Mouse (Mus musculus): ENCODE measurements around the gene Igf1. TPM values are rescaled to one million over a fixed set of nuclear protein-coding genes. Genes with fewer than 3 reads are reported as not detected.

The Igf1 gene
- polyA plus RNA-seq, 1 experiment from 2014 or later, result 0.22 TPM

DNA sequence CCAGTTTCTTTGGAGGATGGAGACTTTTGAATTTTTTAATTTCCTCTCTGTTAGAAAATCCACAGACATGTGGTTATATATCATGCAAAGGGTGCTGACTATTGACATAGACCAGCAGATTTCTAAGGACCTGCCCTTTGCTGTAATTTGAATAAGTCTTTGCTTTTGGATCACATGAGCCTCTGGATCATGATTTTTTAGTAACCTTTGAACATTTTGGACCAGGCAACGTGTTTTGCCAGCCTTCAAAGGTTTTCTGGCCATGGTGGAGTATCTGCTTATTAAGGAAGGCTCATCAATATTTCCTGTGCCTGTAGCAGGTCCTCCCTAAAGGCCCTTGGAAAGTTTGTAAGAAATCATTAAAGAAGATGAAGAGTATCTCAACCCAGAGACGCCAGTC, 37.3 kb downstream of the Igf1 start:
- ATAC-seq (no peak), DNase-seq (ENCODE audit: low read depth, low spot score) (no peak)
- ChIA-PET POLR2A (no interaction called here), CTCF (no interaction called here)
- no peaks in the 10 kb centered on the region for H3K27me3 ChIP-seq
- TF ChIP-seq CTCF (IDR thresholded peaks at IDR 0.05), result no peak
- in situ Hi-C loops (cut with MboI; ENCODE audit: low pct_unique_long_range_greater_than_20kb), result no loop called here

GRCm38 (mm10) chr10:87897331-87897730, 39.3 kb downstream of the Igf1 start:
- H3K27me3 ChIP-seq, result no peaks in the 10 kb centered on the region
- in situ Hi-C loops (cut with MboI; ENCODE audit: low pct_unique_long_range_greater_than_20kb), result no loop called here
- no peak for DNase-seq (ENCODE audit: low read depth, low spot score)
- ChIA-PET CTCF (no interaction called here), POLR2A (no interaction called here)
- TF ChIP-seq CTCF (IDR thresholded peaks at IDR 0.05), result no peak
- no peak for ATAC-seq

DNA sequence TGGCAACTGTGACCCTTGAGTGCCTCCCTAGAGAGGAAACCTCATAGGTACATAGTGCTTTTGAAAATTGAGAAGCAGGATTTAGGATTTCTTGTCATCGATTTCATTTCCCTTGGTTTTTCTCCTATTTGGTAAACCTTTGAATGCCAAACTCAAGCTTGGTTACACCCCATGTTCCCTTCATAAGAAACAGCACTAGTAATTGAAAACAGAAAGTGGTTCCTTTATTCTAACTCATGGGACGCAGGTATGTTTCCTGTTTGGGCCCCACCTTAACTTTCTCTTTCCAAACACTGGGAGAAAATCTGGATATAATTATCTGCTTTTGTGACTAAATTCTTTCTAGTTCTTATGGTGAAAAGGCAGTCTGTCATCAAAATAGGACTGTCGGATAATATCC, 40.8 kb downstream of the Igf1 start:
- DNase-seq (ENCODE audit: low read depth, low spot score), result no peak
- TF ChIP-seq CTCF (IDR thresholded peaks at IDR 0.05), result no peak
- ATAC-seq, result no peak
- ChIA-PET CTCF (no interaction called here), POLR2A (no interaction called here)
- H3K27me3 ChIP-seq, result no peaks in the 10 kb centered on the region
- in situ Hi-C loops (cut with MboI; ENCODE audit: low pct_unique_long_range_greater_than_20kb), result no loop called here

- ATAC-seq, result no peak
- ChIA-PET POLR2A (no interaction called here), CTCF (no interaction called here)
- no peak for DNase-seq (ENCODE audit: low read depth, low spot score)
- TF ChIP-seq CTCF (IDR thresholded peaks at IDR 0.05), result no peak
- in situ Hi-C loops (cut with MboI; ENCODE audit: low pct_unique_long_range_greater_than_20kb), result no loop called here
- H3K27me3 ChIP-seq, result no peaks in the 10 kb centered on the region
Observed at GRCm38 (mm10) chr10:87901916-87902315, 43.9 kb downstream of the Igf1 start.

DNA sequence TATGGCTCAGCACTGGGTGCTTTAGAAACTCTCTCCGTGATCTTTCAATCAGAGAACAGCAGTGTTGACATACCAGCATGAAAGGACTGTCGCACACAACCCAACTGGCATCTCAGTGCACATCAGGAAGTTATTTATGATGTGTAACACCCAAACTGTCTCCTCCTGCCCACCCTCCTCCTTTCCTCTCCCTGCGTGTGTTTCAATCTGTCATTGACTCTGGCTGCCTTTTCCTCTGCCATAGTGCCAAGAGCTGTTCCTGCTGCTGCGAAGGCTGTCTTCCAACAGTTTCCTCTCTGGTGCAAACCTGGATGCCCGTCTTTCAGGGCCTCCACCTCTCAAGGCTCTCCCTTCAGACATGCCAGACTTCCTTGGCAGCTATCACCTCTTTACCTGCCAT, 46.3 kb downstream of the Igf1 start:
- in situ Hi-C loops (cut with MboI; ENCODE audit: low pct_unique_long_range_greater_than_20kb), result no loop called here
- ATAC-seq (no peak), DNase-seq (ENCODE audit: low read depth, low spot score) (no peak)
- no peaks in the 10 kb centered on the region for H3K27me3 ChIP-seq
- TF ChIP-seq CTCF (IDR thresholded peaks at IDR 0.05), result no peak
- POLR2A ChIA-PET, result no interaction called here
- CTCF ChIA-PET, result interaction anchor here (1.0 to 1.2 kb wide), 2 partner anchors 11 to 26 kb away, joined by 3 to 5 read pairs; no protein-coding TSS in a partner anchor

GRCm38 (mm10) chr10:87905087-87905486, 47.0 kb downstream of the Igf1 start:
- ChIA-PET CTCF (interaction anchor here (1.0 to 2.0 kb wide), 3 partner anchors 14 to 38 kb away, joined by 3 to 5 read pairs (median 4); no protein-coding TSS in a partner anchor), POLR2A (no interaction called here)
- DNase-seq (ENCODE audit: low read depth, low spot score) (no peak), ATAC-seq (no peak)
- no peaks in the 10 kb centered on the region for H3K27me3 ChIP-seq
- in situ Hi-C loops (cut with MboI; ENCODE audit: low pct_unique_long_range_greater_than_20kb), result no loop called here
- TF ChIP-seq CTCF (IDR thresholded peaks at IDR 0.05), result no peak

GRCm38 (mm10) chr10:87906121-87906520, 48.1 kb downstream of the Igf1 start:
- ATAC-seq (no peak), DNase-seq (ENCODE audit: low read depth, low spot score) (no peak)
- in situ Hi-C loops (cut with MboI; ENCODE audit: low pct_unique_long_range_greater_than_20kb), result no loop called here
- no peaks in the 10 kb centered on the region for H3K27me3 ChIP-seq
- ChIA-PET POLR2A (no interaction called here), CTCF (interaction anchor here (1.3 to 2.0 kb wide), 2 partner anchors 15 to 39 kb away, joined by 4 to 5 read pairs; no protein-coding TSS in a partner anchor)
- no peak for TF ChIP-seq CTCF (IDR thresholded peaks at IDR 0.05)

DNA sequence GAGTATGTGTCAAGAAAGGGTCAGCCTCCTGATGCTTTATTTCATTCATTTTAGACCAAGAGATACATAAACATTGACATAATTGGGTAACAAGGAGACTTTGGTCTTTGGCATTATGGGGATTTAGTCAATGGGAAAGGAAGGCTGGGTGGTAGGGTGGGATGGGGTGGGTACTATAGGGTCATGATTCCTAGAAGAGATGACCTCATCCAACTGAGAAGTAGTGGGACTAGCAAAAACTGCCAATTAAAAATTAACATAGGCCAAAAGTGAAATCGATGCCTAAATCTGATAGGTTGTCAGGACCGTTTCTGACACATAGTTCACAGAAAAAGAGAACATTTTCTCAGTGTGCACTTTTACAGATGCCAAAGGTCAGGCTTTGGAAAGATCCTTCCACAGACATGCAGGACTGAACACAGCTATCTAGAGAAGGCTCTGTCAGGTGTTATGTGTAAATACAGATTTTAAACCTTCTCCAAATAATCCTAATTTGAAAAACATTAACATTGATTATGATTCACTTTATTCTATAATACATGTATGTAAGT, 48.8 kb downstream of the Igf1 start:
- ChIA-PET CTCF (no interaction called here), POLR2A (interaction anchor here (0.6 to 0.7 kb wide), 2 partner anchors 241 to 1871 kb away, joined by 4 to 5 read pairs; no protein-coding TSS in a partner anchor)
- DNase-seq (ENCODE audit: low read depth, low spot score) (no peak), ATAC-seq (no peak)
- no peak for TF ChIP-seq CTCF (IDR thresholded peaks at IDR 0.05)
- H3K27me3 ChIP-seq, result no peaks in the 10 kb centered on the region
- in situ Hi-C loops (cut with MboI; ENCODE audit: low pct_unique_long_range_greater_than_20kb), result no loop called here

DNA sequence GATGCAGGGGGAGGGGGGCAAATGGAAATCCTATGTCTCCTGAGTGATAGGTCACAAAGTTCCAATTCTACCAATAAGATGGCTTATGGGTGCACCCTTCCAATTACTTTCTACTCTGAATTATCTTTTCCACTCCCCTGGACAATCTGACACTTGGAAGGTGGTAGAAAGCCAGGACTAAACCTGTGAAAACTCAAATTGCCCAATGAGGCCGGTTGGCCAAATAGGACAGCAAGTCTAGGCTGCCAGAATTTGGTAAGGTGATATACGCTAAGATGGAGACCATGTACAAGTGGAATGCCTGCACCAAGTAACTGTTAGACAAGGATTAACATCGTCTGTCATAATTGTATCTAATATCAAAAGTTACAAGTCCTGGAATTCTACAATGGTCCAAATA, 55.8 kb downstream of the Igf1 start:
- no peaks in the 10 kb centered on the region for H3K27me3 ChIP-seq
- ATAC-seq, result no peak
- TF ChIP-seq CTCF (IDR thresholded peaks at IDR 0.05), result no peak
- ChIA-PET POLR2A (no interaction called here), CTCF (no interaction called here)
- in situ Hi-C loops (cut with MboI; ENCODE audit: low pct_unique_long_range_greater_than_20kb), result no loop called here
- no peak for DNase-seq (ENCODE audit: low read depth, low spot score)

GRCm38 (mm10) chr10:87914932-87915331, 56.9 kb downstream of the Igf1 start:
- CTCF ChIA-PET, result interaction anchor here (1.1 kb wide), 1 partner anchor 12 kb away, joined by 4 read pairs; no protein-coding TSS in a partner anchor
- no peaks in the 10 kb centered on the region for H3K27me3 ChIP-seq
- in situ Hi-C loops (cut with MboI; ENCODE audit: low pct_unique_long_range_greater_than_20kb), result no loop called here
- ATAC-seq (no peak), DNase-seq (ENCODE audit: low read depth, low spot score) (no peak)
- TF ChIP-seq CTCF (IDR thresholded peaks at IDR 0.05), result no peak
- POLR2A ChIA-PET, result no interaction called here

DNA sequence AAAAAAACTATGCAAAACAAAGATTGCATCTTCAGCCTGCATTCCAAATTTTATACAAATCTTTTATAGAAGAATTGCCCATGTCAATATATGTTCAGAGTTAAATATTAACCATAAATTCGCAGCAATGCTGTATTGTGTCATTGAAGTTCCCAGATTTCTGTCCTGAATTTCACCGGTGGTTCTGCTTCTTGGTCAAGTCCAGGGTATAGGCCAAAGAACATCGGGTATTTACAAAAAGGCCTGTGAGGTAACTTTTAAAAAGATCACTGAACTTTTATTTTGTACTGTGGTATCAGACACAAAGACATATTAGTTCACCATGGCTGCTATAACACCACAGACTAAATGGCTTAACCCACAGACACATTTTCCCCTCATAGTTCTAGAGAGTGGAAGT, 57.7 kb downstream of the Igf1 start:
- no peak for ATAC-seq
- in situ Hi-C loops (cut with MboI; ENCODE audit: low pct_unique_long_range_greater_than_20kb), result no loop called here
- ChIA-PET CTCF (interaction anchor here (1.1 kb wide), 1 partner anchor 11 kb away, joined by 4 read pairs; no protein-coding TSS in a partner anchor), POLR2A (no interaction called here)
- no peaks in the 10 kb centered on the region for H3K27me3 ChIP-seq
- DNase-seq (ENCODE audit: low read depth, low spot score), result no peak
- no peak for TF ChIP-seq CTCF (IDR thresholded peaks at IDR 0.05)

GRCm38 (mm10) chr10:87922263-87922662, 64.2 kb downstream of the Igf1 start:
- TF ChIP-seq CTCF (IDR thresholded peaks at IDR 0.05), result no peak
- CTCF ChIA-PET, result no interaction called here

More at GRCm38 (mm10) chr10:87922263-87922662, 64.2 kb downstream of the Igf1 start:
- no peak for DNase-seq (ENCODE audit: low read depth, low spot score)
- POLR2A ChIA-PET, result no interaction called here
- H3K27me3 ChIP-seq, result no peaks in the 10 kb centered on the region
- in situ Hi-C loops (cut with MboI; ENCODE audit: low pct_unique_long_range_greater_than_20kb), result no loop called here
- ATAC-seq, result no peak

Measured in Patski (cell line).